Mouse (Mus musculus) lung, embryonic 14.5 days (tissue): ENCODE data around the gene Dyrk1a. TPM values are rescaled to one million over a fixed set of nuclear protein-coding genes. Genes with fewer than 3 reads are reported as not detected.

Experiments used
- ATAC-seq: fragments of 200-750 bp; cut with Nextera tagmentation; 2 replicates; pipeline ENCODE4 v1.8.0; 2017; ENCODE audit warnings: mild to moderate bottlenecking, moderate TSS enrichment, moderate library complexity; ENCODE audit not compliant: insufficient read depth
- DNase-seq: peaks from one replicate; pipeline ENCODE4 v3.0.0-alpha.2; 2015
- H3K27ac ChIP-seq: fragments of 300-500 bp; sonication (generic); 2 replicates; pipeline ENCODE4 v1.5.1; 2014; ENCODE audit warnings: low read depth, mild to moderate bottlenecking, moderate library complexity
- H3K27me3 ChIP-seq: fragments of 300-500 bp; sonication (generic); 2 replicates; pipeline ENCODE4 v1.6.1; 2014; ENCODE audit warnings: low read length, control low read depth; ENCODE audit not compliant: insufficient read depth
- H3K36me3 ChIP-seq: fragments of 300-500 bp; sonication (generic); 2 replicates; pipeline ENCODE4 v1.6.1; 2014; ENCODE audit warnings: control low read depth; ENCODE audit not compliant: insufficient read depth
- H3K4me1 ChIP-seq: fragments of 300-500 bp; sonication (generic); 2 replicates; pipeline ENCODE4 v1.6.1; 2014; ENCODE audit warnings: antibody characterized with exemption, control low read depth; ENCODE audit not compliant: insufficient read depth
- H3K4me2 ChIP-seq: fragments of 300-500 bp; sonication (generic); 2 replicates; pipeline ENCODE4 v1.6.1; 2014; ENCODE audit warnings: mild to moderate bottlenecking
- H3K4me3 ChIP-seq: fragments of 300-500 bp; sonication (generic); 2 replicates; pipeline ENCODE4 v1.5.1; 2014; ENCODE audit warnings: low read depth, low read length
- H3K9ac ChIP-seq: fragments of 300-500 bp; sonication (generic); 2 replicates; pipeline ENCODE4 v1.6.1; 2014
- H3K9me3 ChIP-seq: fragments of 300-500 bp; sonication (generic); 2 replicates; pipeline ENCODE4 v1.6.1; 2016; ENCODE audit warnings: low read depth, low read length, control low read depth
- CTCF ChIP-seq: IDR thresholded peaks from 2 replicates; pipeline ENCODE4 v1.5.1; 2016; ENCODE audit warnings: antibody characterized with exemption, low read depth
- WGBS: fragments of 180-500 bp; shearing (Covaris S2); extraction: QIAGEN DNeasy Blood & Tissue Kit; methylation state at CpG from one replicate; pipeline ENCODE4 v1.1.7; 2014; 5-methylcytosine and 5-hydroxymethylcytosine counted together
- polyA plus RNA-seq: library from polyadenylated mRNA; unstranded; fragments of >200 nt; fragmentation: Nextera tagmentation; extraction: Ambion mirVana; gene quantifications from 2 replicates; pipeline ENCODE4 v1.2.1, GENCODE M21; 2014

The Dyrk1a gene
- polyA plus RNA-seq, 1 experiment from 2014 or later, result 11.8 TPM

GRCm38 (mm10) chr16:94713480-94714094 lies 143.8 kb downstream of the Dyrk1a start:
- H3K4me2 ChIP-seq, result peak overlapping the region; percentile 62
- DNase-seq, result peak; percentile 90
- H3K4me1 ChIP-seq, result no peaks in the 10 kb centered on the region
- peak overlapping the region; percentile 25; the same call in 1 of the 2 replicates for H3K4me3 ChIP-seq
- H3K9ac ChIP-seq, result peak overlapping the region; percentile 32; the same call in 1 of the 2 replicates
- peaks cover 6% of the 10 kb centered on the region; the same call in 1 of the 2 replicates for H3K9me3 ChIP-seq
- peak; percentile 86 for ATAC-seq
- H3K27ac ChIP-seq, result no peak overlapping the region
- WGBS, result 8% methylated on average over 25 of the region's 25 CpGs
- no peaks in the 10 kb centered on the region for H3K27me3 ChIP-seq
- H3K36me3 ChIP-seq, result no peaks in the 10 kb centered on the region
- peak; percentile 73 for TF ChIP-seq CTCF

- ATAC-seq (no peak), DNase-seq (no peak)
- no peaks in the 10 kb centered on the region for H3K4me1 ChIP-seq
- H3K4me2 ChIP-seq, result no peak overlapping the region
- peaks cover 6% of the 10 kb centered on the region; the same call in 1 of the 2 replicates for H3K9me3 ChIP-seq
- no peaks in the 10 kb centered on the region for H3K27me3 ChIP-seq
- no peak overlapping the region for H3K9ac ChIP-seq
- no peak overlapping the region for H3K27ac ChIP-seq
- TF ChIP-seq CTCF, result no peak
- 54% methylated on average over 14 of the region's 14 CpGs for WGBS
- H3K36me3 ChIP-seq, result no peaks in the 10 kb centered on the region
- H3K4me3 ChIP-seq, result no peak overlapping the region
Observed at GRCm38 (mm10) chr16:94714483-94714882, 144.7 kb downstream of the Dyrk1a start.

- H3K9ac ChIP-seq, result no peak overlapping the region
- no peaks in the 10 kb centered on the region for H3K4me1 ChIP-seq
- TF ChIP-seq CTCF, result no peak
- WGBS, result 89% methylated on average over 11 of the region's 11 CpGs
- ATAC-seq (no peak), DNase-seq (no peak)
- peaks cover 6% of the 10 kb centered on the region; the same call in 1 of the 2 replicates for H3K9me3 ChIP-seq
- no peaks in the 10 kb centered on the region for H3K27me3 ChIP-seq
- no peak overlapping the region for H3K4me2 ChIP-seq
- no peaks in the 10 kb centered on the region for H3K36me3 ChIP-seq
- no peak overlapping the region for H3K4me3 ChIP-seq
- H3K27ac ChIP-seq, result no peak overlapping the region
Observed at GRCm38 (mm10) chr16:94717051-94717450, 147.2 kb downstream of the Dyrk1a start.

DNA sequence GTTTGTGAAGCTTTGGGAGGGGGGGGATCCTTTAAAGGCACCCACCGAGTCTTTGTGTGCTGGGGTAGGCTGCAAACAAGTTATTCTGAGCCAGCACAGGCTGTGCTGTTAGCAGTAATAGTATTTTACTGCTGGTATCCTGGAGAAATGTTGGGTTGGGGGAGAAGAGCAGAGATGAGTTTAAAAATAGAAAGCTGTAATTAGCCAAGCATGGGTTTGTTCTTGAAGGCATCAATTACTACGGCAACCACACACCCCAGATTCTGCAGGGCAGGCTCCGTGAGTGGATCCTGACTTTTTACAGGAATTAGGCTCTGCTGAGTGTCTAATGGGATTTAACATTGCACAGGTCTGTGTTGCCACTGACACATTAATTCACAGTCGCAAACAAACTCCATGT lies 149.1 kb downstream of the Dyrk1a start:
- H3K27ac ChIP-seq, result no peak overlapping the region
- no peaks in the 10 kb centered on the region for H3K27me3 ChIP-seq
- peaks cover 6% of the 10 kb centered on the region; the same call in 1 of the 2 replicates for H3K9me3 ChIP-seq
- no peaks in the 10 kb centered on the region for H3K4me1 ChIP-seq
- ATAC-seq, result no peak
- no peak overlapping the region for H3K4me3 ChIP-seq
- TF ChIP-seq CTCF, result no peak
- H3K4me2 ChIP-seq, result no peak overlapping the region
- H3K9ac ChIP-seq, result no peak overlapping the region
- DNase-seq, result no peak
- no peaks in the 10 kb centered on the region for H3K36me3 ChIP-seq
- WGBS, result 64% methylated on average over 4 of the region's 4 CpGs

GRCm38 (mm10) chr16:94719488-94719887 lies 149.7 kb downstream of the Dyrk1a start:
- ATAC-seq (no peak), DNase-seq (no peak)
- no peak for TF ChIP-seq CTCF
- Histone ChIP-seq H3K9ac (no peak overlapping the region), H3K27me3 (no peaks in the 10 kb centered on the region), H3K9me3 (peaks cover 6% of the 10 kb centered on the region; the same call in 1 of the 2 replicates), H3K4me1 (no peaks in the 10 kb centered on the region; the same call in 1 of the 2 replicates), H3K36me3 (no peaks in the 10 kb centered on the region), H3K4me3 (no peak overlapping the region), H3K4me2 (no peak overlapping the region), H3K27ac (no peak overlapping the region)
- 65% methylated on average over 4 of the region's 4 CpGs for WGBS

DNA sequence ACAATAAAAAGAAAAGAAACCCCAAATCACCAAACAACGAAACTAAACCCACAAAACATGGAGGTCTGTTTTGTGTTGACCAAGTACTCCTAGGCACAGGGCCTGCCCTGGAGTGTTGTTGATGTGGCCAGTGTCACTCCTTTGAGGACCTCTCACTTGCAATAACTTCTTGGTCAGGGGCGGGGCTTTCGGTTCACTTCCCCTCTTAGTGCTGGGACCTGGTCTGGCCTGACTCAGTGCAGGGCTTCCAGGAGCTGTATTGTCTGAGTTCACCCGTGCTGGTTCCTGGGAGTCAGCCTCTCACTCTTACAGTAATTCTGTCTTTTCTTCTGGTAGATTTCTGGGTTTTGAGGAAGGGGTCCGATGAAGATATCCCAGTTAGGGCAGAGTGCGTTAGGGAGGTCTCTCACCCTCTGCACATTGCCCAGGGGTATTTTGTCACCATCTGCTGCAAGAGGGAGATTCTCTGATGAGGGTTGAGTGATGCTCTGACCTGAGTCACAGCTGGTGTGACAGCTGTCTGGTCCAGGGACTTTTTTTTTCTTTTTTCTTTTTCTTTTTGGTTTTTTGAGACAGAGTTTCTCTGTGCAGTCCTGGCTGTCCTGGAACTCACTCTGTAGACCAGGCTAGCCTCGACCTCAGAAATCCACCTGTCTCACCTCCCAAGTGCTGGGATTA lies 150.8 kb downstream of the Dyrk1a start:
- Histone ChIP-seq H3K4me3 (no peak overlapping the region), H3K9me3 (peaks cover 6% of the 10 kb centered on the region; the same call in 1 of the 2 replicates), H3K4me2 (no peak overlapping the region), H3K9ac (no peak overlapping the region), H3K36me3 (no peaks in the 10 kb centered on the region), H3K27me3 (no peaks in the 10 kb centered on the region), H3K27ac (no peak overlapping the region), H3K4me1 (peaks cover 4% of the 10 kb centered on the region; the same call in 1 of the 2 replicates)
- 62% methylated on average over 7 of the region's 7 CpGs for WGBS
- ATAC-seq (no peak), DNase-seq (no peak)
- TF ChIP-seq CTCF, result no peak

DNA sequence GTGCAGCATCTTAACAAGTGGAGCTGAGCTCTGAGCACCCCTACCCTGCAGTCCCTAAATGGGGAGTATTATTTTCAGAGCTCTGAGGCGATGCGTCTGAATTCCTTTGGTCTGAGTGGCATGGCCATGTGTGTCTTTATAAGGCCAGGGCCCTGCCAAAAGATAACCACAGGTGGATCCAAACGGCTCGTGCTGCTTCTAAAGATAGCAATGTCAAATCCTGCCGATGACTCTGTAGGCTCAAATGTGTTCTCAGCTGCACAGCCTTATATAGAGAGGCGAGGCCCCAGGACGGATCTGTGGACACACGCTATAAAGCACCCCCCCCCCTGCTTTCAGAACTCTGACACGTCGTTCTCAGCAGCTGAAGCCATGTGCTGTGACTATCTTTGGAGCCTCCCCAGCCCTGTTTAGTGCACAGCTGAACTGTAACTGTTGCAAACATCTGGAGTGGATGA lies 151.8 kb downstream of the Dyrk1a start:
- ATAC-seq (no peak), DNase-seq (no peak)
- no peak overlapping the region for H3K4me2 ChIP-seq
- peaks cover 4% of the 10 kb centered on the region; the same call in 1 of the 2 replicates for H3K4me1 ChIP-seq
- H3K36me3 ChIP-seq, result no peaks in the 10 kb centered on the region
- WGBS, result 45% methylated on average over 10 of the region's 10 CpGs
- peaks cover 2% of the 10 kb centered on the region; the same call in 1 of the 2 replicates for H3K9me3 ChIP-seq
- no peak for TF ChIP-seq CTCF
- H3K27ac ChIP-seq, result peak overlapping the region; percentile 37; the same call in 1 of the 2 replicates
- H3K4me3 ChIP-seq, result no peak overlapping the region
- H3K9ac ChIP-seq, result no peak overlapping the region
- no peaks in the 10 kb centered on the region for H3K27me3 ChIP-seq
